Mouse (Mus musculus): ENCODE measurements around the gene Mtpn. TPM values are rescaled to one million over a fixed set of nuclear protein-coding genes. Genes with fewer than 3 reads are reported as not detected.

Mtpn gene
- total RNA-seq (2014; rRNA removed) (188 and 228 TPM in 2 replicates), polyA plus RNA-seq (2015; fragmentation: Nextera tagmentation; extraction: Ambion mirVana) (192 and 214 TPM in 2 replicates)

- peak within 1 kb of the TSS; percentile 98 for H3K4me3 ChIP-seq (ENCODE audit: low read depth, low read length)
- H3K36me3 ChIP-seq (ENCODE audit: insufficient read depth, low read length) = no peaks in the 10 kb centered on the region
- H3K4me2 ChIP-seq (ENCODE audit: low read depth, low read length, poor library complexity, severe bottlenecking) = peak within 1 kb of the TSS; percentile 60
- TF ChIP-seq CTCF (IDR thresholded peaks at IDR 0.05) = no peak; the same call in 1 of the 2 replicates
- whole genome bisulfite sequencing = under 1% methylated on average over 61 of the region's 61 CpGs
- peak within 1 kb of the TSS; percentile 89 for H3K27ac ChIP-seq (ENCODE audit: low read depth, low read length)
- H3K9me3 ChIP-seq (ENCODE audit: low read length) = no peaks in the 10 kb centered on the region
- peak within 1 kb of the TSS; percentile 99 for H3K9ac ChIP-seq (replicated peaks; ENCODE audit: low read length, poor library complexity, severe bottlenecking)
- peak; percentile 99 for DNase-seq (ENCODE audit: low spot score)
- no peaks in the 10 kb centered on the region for H3K27me3 ChIP-seq (ENCODE audit: insufficient read depth, low read length)
- ATAC-seq (ENCODE audit: low FRiP score) = peak; percentile 99
- H3K4me1 ChIP-seq (ENCODE audit: insufficient read depth, low read length) = peaks cover 4% of the 10 kb centered on the region; the same call in 1 of the 2 replicates
Observed at GRCm38 (mm10) chr6:35539304-35540009, at the start of gene Mtpn. TSS of gene Mtpn (minus strand) at chr6:35539888.

GRCm38 (mm10) chr6:35568731-35569130 lies 29.0 kb upstream of the Mtpn start:
- H3K27me3 ChIP-seq (ENCODE audit: insufficient read depth, low read length) = no peaks in the 10 kb centered on the region
- no peaks in the 10 kb centered on the region for H3K4me1 ChIP-seq (ENCODE audit: insufficient read depth, low read length)
- no peak overlapping the region for H3K9ac ChIP-seq (replicated peaks; ENCODE audit: low read length, poor library complexity, severe bottlenecking)
- no peak overlapping the region for H3K4me2 ChIP-seq (ENCODE audit: low read depth, low read length, poor library complexity, severe bottlenecking)
- H3K9me3 ChIP-seq (ENCODE audit: low read length) = no peaks in the 10 kb centered on the region
- no peak overlapping the region for H3K27ac ChIP-seq (ENCODE audit: low read depth, low read length)
- no peak for TF ChIP-seq CTCF (IDR thresholded peaks at IDR 0.05)
- DNase-seq (ENCODE audit: low spot score) = no peak
- no peak overlapping the region for H3K4me3 ChIP-seq (ENCODE audit: low read depth, low read length)
- H3K36me3 ChIP-seq (ENCODE audit: insufficient read depth, low read length) = no peaks in the 10 kb centered on the region
- ATAC-seq (ENCODE audit: low FRiP score) = no peak

GRCm38 (mm10) chr6:35567755-35568154 lies 28.1 kb upstream of the Mtpn start:
- no peaks in the 10 kb centered on the region for H3K36me3 ChIP-seq (ENCODE audit: insufficient read depth, low read length)
- H3K4me1 ChIP-seq (ENCODE audit: insufficient read depth, low read length) = no peaks in the 10 kb centered on the region
- no peak overlapping the region for H3K9ac ChIP-seq (replicated peaks; ENCODE audit: low read length, poor library complexity, severe bottlenecking)
- no peaks in the 10 kb centered on the region for H3K27me3 ChIP-seq (ENCODE audit: insufficient read depth, low read length)
- no peak overlapping the region for H3K27ac ChIP-seq (ENCODE audit: low read depth, low read length)
- TF ChIP-seq CTCF (IDR thresholded peaks at IDR 0.05) = peak; percentile 68
- no peaks in the 10 kb centered on the region for H3K9me3 ChIP-seq (ENCODE audit: low read length)
- H3K4me2 ChIP-seq (ENCODE audit: low read depth, low read length, poor library complexity, severe bottlenecking) = no peak overlapping the region
- DNase-seq (ENCODE audit: low spot score) (peak; percentile 63), ATAC-seq (ENCODE audit: low FRiP score) (no peak)
- no peak overlapping the region for H3K4me3 ChIP-seq (ENCODE audit: low read depth, low read length)

GRCm38 (mm10) chr6:35559950-35560349 lies 20.3 kb upstream of the Mtpn start:
- no peaks in the 10 kb centered on the region for H3K4me1 ChIP-seq (ENCODE audit: insufficient read depth, low read length)
- no peaks in the 10 kb centered on the region for H3K9me3 ChIP-seq (ENCODE audit: low read length)
- H3K4me2 ChIP-seq (ENCODE audit: low read depth, low read length, poor library complexity, severe bottlenecking) = no peak overlapping the region
- ATAC-seq (ENCODE audit: low FRiP score) (no peak), DNase-seq (ENCODE audit: low spot score) (no peak)
- no peak overlapping the region for H3K9ac ChIP-seq (replicated peaks; ENCODE audit: low read length, poor library complexity, severe bottlenecking)
- 66% methylated on average over 2 of the region's 2 CpGs for WGBS
- H3K27me3 ChIP-seq (ENCODE audit: insufficient read depth, low read length) = no peaks in the 10 kb centered on the region
- TF ChIP-seq CTCF (IDR thresholded peaks at IDR 0.05) = no peak
- H3K36me3 ChIP-seq (ENCODE audit: insufficient read depth, low read length) = no peaks in the 10 kb centered on the region
- no peak overlapping the region for H3K27ac ChIP-seq (ENCODE audit: low read depth, low read length)
- H3K4me3 ChIP-seq (ENCODE audit: low read depth, low read length) = no peak overlapping the region

GRCm38 (mm10) chr6:35544352-35544751 lies 4.7 kb upstream of the Mtpn start:
- H3K4me2 ChIP-seq (ENCODE audit: low read depth, low read length, poor library complexity, severe bottlenecking) = no peak overlapping the region
- no peak for ATAC-seq (ENCODE audit: low FRiP score)
- H3K9me3 ChIP-seq (ENCODE audit: low read length) = 0 out of 2 replicates have a peak, but pooled peaks cover 6% of the 10 kb centered on the region
- H3K4me1 ChIP-seq (ENCODE audit: insufficient read depth, low read length) = no peaks in the 10 kb centered on the region
- no peak overlapping the region for H3K9ac ChIP-seq (replicated peaks; ENCODE audit: low read length, poor library complexity, severe bottlenecking)
- H3K27ac ChIP-seq (ENCODE audit: low read depth, low read length) = no peak overlapping the region
- H3K36me3 ChIP-seq (ENCODE audit: insufficient read depth, low read length) = no peaks in the 10 kb centered on the region
- TF ChIP-seq CTCF (IDR thresholded peaks at IDR 0.05) = no peak
- no peaks in the 10 kb centered on the region for H3K27me3 ChIP-seq (ENCODE audit: insufficient read depth, low read length)
- DNase-seq (ENCODE audit: low spot score) = no peak
- no peak overlapping the region for H3K4me3 ChIP-seq (ENCODE audit: low read depth, low read length)

- peaks cover 4% of the 10 kb centered on the region; the same call in 1 of the 2 replicates for H3K4me1 ChIP-seq (ENCODE audit: insufficient read depth, low read length)
- H3K4me2 ChIP-seq (ENCODE audit: low read depth, low read length, poor library complexity, severe bottlenecking) = no peak overlapping the region
- no peak for TF ChIP-seq CTCF (IDR thresholded peaks at IDR 0.05)
- H3K9me3 ChIP-seq (ENCODE audit: low read length) = 0 out of 2 replicates have a peak, but pooled peaks cover 6% of the 10 kb centered on the region
- H3K9ac ChIP-seq (replicated peaks; ENCODE audit: low read length, poor library complexity, severe bottlenecking) = no peak overlapping the region
- WGBS = 78% methylated on average over 8 of the region's 8 CpGs
- H3K4me3 ChIP-seq (ENCODE audit: low read depth, low read length) = no peak overlapping the region
- no peak overlapping the region for H3K27ac ChIP-seq (ENCODE audit: low read depth, low read length)
- no peaks in the 10 kb centered on the region for H3K36me3 ChIP-seq (ENCODE audit: insufficient read depth, low read length)
- no peak for ATAC-seq (ENCODE audit: low FRiP score)
- no peaks in the 10 kb centered on the region for H3K27me3 ChIP-seq (ENCODE audit: insufficient read depth, low read length)
- DNase-seq (ENCODE audit: low spot score) = no peak
Observed at GRCm38 (mm10) chr6:35542656-35543400, 3.1 kb upstream of the Mtpn start.

All from midbrain, postnatal 0 days (tissue).